Mouse (Mus musculus): ENCODE measurements around the gene Gulp1.

Gene Gulp1

DNA sequence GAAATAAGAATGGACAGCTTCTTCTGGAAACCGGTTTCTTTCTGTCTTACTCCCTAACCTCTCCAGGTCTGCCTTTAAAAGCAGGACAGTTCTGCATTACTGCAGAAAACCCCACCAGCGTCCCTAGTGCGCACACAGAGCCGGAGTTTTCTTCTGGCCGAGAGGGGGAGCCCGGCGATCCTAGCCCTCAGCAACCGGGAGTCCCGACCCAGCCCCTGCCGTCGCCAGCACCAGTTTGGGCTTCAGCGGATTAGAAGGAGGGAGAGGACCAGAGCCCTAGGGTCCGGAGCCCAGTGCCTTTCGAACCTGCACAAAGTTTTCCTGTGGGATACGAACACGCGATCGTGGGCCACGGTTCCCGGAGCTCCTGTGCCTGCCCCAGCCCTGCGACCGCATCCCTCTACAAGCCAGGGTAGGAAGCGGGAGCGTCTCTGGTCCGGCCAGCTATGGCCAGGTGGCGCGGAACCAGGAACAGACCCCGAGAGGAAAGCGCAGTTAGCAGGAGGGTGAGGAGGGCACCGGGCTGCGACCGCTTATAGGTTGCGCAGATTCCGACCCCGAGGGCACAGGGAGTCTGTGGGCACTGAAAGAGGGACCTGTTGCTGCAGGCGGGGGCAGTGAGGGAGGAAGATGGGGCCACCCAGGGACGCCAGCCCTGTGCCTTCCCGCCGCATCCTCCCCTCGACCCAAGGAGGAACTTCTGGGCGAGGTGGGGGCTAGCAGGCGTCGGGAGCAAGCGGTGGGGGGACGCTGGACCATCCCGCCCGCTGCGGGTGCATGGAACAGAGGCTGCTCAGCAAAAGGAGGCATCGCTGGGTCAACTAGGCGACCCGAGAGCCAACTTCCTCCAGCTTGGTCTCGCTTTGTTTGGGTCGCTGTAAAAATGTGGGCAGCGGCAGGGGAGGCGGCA is at the start of gene Gulp1:
Gulp1 (plus strand) TSS at position 51 of the 910 bp plus-strand sequence.
- DNase-seq (ENCODE audit: low spot score): peak; percentile 85

- DNase-seq (ENCODE audit: low spot score): no peak
Observed at GRCm38 (mm10) chr1:44550261-44550660, 1.1 kb upstream of the Gulp1 start.

DNA sequence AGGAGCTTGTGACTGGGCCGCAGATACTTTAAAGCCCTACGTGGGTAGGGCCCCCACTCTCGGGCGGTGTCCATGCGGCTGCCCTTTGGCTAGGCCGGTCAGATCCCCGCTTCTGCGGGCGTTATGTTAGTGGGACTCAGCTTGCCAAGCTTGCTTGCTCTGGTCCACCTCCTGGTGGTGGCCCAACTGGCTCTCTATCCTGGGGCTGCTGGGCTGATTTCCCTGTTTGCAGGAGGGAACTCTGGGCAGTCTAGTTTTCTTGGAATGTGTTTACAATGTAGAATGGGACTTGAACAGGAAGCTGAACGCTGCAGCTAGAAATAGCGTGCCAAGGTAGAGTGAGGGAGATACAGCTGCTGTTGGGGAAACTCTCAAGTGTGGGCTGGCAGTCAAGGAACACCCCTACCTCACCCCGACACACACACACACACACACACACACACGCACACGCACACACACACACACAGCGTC is 1.1 kb downstream of the Gulp1 start:
- peak; percentile 70 for DNase-seq (ENCODE audit: low spot score)

GRCm38 (mm10) chr1:44553166-44553898 is 2.0 kb downstream of the Gulp1 start:
- peak; percentile 52 for DNase-seq (ENCODE audit: low spot score)

DNA sequence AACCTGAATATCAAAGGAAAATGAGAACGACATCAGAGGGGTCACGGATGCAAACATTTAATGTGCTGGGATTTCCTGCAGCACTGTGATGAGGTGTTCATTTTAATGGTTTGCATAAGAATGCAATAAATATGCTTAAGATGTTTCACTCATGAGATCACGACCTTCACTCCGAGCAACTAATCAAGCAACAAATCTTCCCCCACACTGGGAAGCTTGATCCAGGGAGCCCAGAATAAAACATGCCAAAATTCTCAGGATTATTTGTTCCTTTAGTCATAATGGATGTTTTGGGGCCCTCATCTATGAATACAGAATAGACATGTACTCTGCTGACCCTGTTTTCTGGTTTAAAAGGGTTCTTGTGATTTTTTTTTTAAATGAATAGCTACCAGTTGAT is 16.1 kb downstream of the Gulp1 start:
- no peak for DNase-seq (ENCODE audit: low spot score)

DNA sequence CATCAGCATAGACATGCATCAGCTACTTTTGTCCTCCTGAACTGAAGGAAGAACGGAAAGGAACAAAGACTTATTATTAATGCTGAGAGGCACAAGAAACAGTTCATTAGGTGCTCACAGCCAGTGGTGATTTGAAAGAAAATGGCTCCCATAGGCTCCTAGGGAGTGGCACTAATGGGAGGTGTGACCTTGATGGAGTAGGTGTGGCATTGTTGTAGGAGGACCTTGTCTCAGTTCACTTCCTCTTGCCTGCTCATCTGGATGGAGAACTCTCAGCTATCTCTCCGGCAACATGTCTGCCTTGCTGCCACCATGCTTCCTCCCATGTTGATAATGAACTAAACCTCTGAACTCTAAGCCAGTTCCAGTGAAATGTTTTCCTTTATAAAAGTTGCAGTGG is 17.0 kb downstream of the Gulp1 start:
- no peak for DNase-seq (ENCODE audit: low spot score)

DNA sequence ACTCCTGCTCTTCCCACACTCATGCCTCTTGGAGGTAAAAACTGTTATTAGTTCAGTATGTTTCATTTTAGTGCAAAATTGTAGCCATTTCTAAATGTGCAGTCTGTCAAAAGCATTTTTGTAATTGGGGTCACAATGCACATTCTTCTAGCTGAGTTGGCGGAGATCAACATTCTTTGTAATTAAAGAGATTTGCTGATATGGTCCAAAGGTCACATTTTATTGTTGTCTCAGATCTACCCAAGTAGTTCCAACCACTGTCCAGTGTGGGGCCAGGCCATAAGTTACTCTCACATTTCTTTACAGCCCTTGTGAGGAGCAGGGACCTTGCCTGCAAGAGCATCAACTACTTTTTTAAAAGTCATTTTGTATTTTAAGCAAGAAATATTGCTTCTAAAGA is 24.7 kb downstream of the Gulp1 start:
- no peak for DNase-seq (ENCODE audit: low spot score)

GRCm38 (mm10) chr1:44576610-44577009 is 25.3 kb downstream of the Gulp1 start:
- DNase-seq (ENCODE audit: low spot score): no peak

- no peak for DNase-seq (ENCODE audit: low spot score)
Observed at GRCm38 (mm10) chr1:44580390-44580789, 29.1 kb downstream of the Gulp1 start.

- DNase-seq (ENCODE audit: low spot score): peak; percentile 78
Observed at GRCm38 (mm10) chr1:44584886-44585385, 33.6 kb downstream of the Gulp1 start.

- DNase-seq (ENCODE audit: low spot score): peak; percentile 45
Observed at GRCm38 (mm10) chr1:44591742-44592141, 40.4 kb downstream of the Gulp1 start.

DNA sequence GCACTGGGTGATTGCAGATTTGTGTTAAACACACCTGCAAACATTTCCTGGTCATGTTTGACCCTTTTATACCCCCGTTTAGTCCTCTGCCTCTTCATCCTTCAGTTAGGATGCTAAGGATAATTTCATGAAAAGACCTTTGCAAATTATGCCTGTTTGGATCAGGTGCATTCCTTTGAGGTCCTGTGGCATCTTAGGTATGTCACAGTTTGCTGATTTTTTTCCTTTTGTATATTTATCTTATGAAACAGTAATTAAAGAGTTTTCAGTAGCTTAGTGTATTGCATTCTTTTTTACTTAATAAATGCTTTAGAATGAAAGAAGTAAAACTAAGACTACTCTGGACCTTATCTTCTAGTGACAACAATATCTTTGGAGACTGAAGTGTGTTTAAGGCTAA is 41.8 kb downstream of the Gulp1 start:
- DNase-seq (ENCODE audit: low spot score): no peak

GRCm38 (mm10) chr1:44598312-44598711 is 47.0 kb downstream of the Gulp1 start:
- DNase-seq (ENCODE audit: low spot score): no peak

DNA sequence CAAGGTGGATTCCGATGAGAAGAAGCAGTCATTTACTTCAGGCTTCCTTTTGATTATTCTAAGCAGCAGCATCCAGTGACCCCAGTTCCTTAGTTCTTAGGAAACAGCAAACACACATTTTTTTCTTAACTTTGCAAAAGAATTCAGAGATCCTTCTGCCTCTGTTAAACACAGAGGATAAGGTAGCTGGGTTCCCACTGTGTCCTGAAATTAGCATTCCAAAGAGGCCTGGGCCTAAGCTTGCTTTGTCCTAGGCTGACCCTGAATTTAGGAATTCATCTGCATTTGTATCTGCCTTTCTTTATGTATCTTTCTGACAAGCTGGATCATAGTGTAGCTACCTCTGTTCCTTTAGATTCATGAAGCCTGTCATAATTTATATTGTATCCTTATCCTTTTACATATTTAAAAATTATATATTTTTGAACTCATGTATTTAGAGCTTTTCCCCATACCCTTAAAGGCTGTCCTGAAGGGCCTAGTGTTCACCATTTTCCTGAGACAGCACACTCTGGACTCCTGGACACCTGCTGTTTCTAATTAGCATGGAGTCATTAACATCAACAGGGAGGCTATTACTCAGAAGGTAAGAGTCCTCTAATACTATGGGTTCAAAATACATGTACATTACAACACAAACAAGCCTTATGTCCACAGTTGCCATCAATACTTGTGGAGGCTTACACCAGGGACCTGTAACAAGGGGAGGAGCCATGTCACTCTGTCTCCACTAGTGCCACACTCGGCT is 62.2 kb downstream of the Gulp1 start:
- no peak for DNase-seq (ENCODE audit: low spot score)

- DNase-seq (ENCODE audit: low spot score): no peak
Observed at GRCm38 (mm10) chr1:44618751-44619150, 67.4 kb downstream of the Gulp1 start.

DNA sequence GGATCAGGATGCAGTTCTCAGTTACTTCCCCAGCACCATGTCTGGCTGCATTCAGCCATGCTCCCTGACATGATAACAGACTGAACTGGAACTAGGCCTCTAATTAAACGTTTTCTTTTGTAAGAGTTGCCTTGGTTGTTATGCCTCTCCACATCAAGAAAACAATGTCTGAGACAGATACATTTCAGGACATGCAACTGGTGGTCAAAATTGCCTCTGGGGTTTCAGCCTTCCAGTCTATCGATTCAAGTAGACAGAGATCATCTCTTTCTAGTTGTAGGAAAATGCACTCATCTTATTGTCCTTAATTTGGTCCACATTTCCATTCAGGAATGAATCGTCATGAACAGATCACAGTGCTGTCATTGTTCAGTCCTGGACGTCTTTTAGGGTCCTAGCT is 83.2 kb downstream of the Gulp1 start:
- no peak for DNase-seq (ENCODE audit: low spot score)

DNA sequence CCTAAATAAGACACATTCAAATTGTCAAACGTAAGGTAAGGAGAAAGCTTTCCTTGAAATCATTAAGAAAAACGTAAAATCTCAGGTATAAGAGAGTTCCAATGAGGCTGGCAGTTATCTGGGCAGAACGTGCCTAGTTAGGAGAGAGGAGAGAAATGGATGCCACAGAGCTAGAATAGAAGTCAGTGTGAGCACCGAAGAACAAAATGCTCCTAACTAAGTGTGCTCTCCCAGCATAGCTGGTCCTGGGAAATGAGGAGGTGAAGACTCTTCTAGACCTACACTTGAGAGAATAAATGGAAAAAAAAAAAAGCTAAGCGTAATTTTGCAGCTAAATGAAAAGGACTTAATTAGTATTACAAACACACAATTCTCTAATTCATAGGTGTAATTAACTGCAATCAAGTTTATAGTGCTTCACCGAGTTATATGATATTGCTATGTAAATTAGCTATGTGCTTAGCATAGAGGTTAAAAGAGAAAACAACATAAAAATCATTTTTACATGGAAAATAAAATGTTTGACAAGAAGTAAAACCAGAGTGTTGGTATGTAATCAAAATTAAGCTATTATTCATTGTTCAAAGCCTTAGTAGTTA is 94.5 kb downstream of the Gulp1 start:
- DNase-seq (ENCODE audit: low spot score): no peak

DNA sequence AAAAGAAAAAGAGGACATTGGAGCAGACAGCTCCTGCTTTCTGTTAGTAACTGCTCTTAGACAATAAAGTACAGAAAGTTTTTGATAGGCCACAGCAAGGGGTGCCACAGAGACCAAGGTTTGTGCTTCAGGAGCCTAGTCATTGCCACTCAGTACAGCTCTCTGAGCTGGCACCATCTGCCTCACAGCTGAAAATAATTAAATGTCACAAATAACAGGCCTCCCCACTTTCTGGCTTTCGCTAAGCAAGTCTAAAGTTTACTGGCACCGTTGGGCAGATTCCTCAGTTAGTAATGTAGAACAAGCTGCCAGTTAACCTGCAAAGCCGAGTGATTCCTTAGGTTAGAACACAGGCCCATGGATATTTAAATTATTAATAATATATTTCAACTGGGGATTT is 127.7 kb downstream of the Gulp1 start:
- DNase-seq (ENCODE audit: low spot score): peak; percentile 43

- peak; percentile 61 for DNase-seq (ENCODE audit: low spot score)
Observed at GRCm38 (mm10) chr1:44679415-44679814, 128.1 kb downstream of the Gulp1 start.

- peak; percentile 32 for DNase-seq (ENCODE audit: low spot score)
Observed at GRCm38 (mm10) chr1:44682556-44682955, 131.2 kb downstream of the Gulp1 start.

- DNase-seq (ENCODE audit: low spot score): no peak
Observed at GRCm38 (mm10) chr1:44683723-44684122, 132.4 kb downstream of the Gulp1 start.
